Mouse (Mus musculus) cortical plate, adult 2 months (tissue): ENCODE measurements around the gene Uvrag.

Experiments
- CTCF ChIP-seq: fragments of 200-500 bp; IDR thresholded peaks from 2 replicates; pipeline ENCODE4 v1.5.1; 2011; ENCODE audit warnings: mild to moderate bottlenecking, control low read depth, low read length; ENCODE audit not compliant: insufficient read depth; ENCODE audit errors: extremely low read depth
- POLR2A ChIP-seq: fragments of 200-500 bp; IDR thresholded peaks from 2 replicates; pipeline ENCODE4 v1.6.1; 2011; ENCODE audit warnings: mild to moderate bottlenecking, low read length, control low read depth; ENCODE audit not compliant: insufficient read depth; ENCODE audit errors: extremely low read depth

DNA sequence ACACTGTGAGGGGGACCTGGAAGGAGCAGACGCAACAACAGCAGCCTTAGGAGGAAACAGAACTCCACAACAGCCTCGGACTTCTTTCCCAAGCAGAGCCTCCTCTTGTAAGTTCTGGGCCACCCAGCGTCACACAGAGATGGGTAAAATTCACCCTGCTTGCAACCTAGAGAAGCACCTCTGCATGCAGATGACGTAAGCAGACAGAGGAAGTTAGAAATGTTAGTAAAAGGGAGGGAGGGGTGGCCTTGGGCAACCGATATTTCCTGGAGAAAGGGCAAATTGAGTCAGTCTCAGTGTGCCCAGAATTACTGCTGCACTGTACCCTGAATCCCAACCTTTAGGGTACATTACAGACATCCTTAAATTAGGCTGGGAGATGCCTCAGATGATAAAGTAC lies 48.9 kb upstream of the Uvrag start:
- TF ChIP-seq CTCF = no peak
- no peak for TF ChIP-seq POLR2A
